ENCODE assay signal across 19 mouse cellular contexts in genomic region chr12:71484286-71484685, GRCm38 (mm10).
"Had no signal": no experiment of that assay in that cellular context is flagged by ENCODE, and none has a peak within 500 bp of the region (broad histone marks: within the 10 kb centered on the region; RNA-seq: fewer than 3 reads in every experiment).

No protein-coding gene starts in this region.

- DNase-seq: liver, postnatal 0 days; lung, embryonic 14.5 days; lung, postnatal 10 days; lung, postnatal 4 days; midbrain, embryonic 14.5 days; retina, postnatal 1 day; right cerebral cortex, adult 18-20 months; right cerebral cortex, postnatal 25 days; right cerebral cortex, postnatal 4 days; spleen, adult 18-20 months; thymus, adult 18-20 months; thymus, postnatal 14 days; thymus, postnatal 36 days had no signal

- H3K27me3 ChIP-seq: liver, embryonic 15.5 days; neural tube, embryonic 13.5 days; neural tube, embryonic 15.5 days had no signal

- H3K9me3 ChIP-seq: liver, embryonic 15.5 days; midbrain, embryonic 12.5 days; neural tube, embryonic 13.5 days; neural tube, embryonic 15.5 days had no signal

- H3K4me1 ChIP-seq: liver, embryonic 15.5 days had no signal

- H3K4me2 ChIP-seq: liver, embryonic 15.5 days; lung, embryonic 14.5 days; midbrain, embryonic 12.5 days; neural tube, embryonic 13.5 days; neural tube, embryonic 15.5 days had no signal

- H3K36me3 ChIP-seq: liver, embryonic 15.5 days; midbrain, embryonic 12.5 days; neural tube, embryonic 13.5 days; neural tube, embryonic 15.5 days had no signal

- H3K9ac ChIP-seq: liver, embryonic 15.5 days; liver, postnatal 0 days; lung, embryonic 14.5 days; midbrain, embryonic 12.5 days; neural tube, embryonic 13.5 days; neural tube, embryonic 15.5 days had no signal

- H3K4me3 ChIP-seq: liver, embryonic 15.5 days; midbrain, embryonic 12.5 days; myocyte; neural tube, embryonic 13.5 days; neural tube, embryonic 15.5 days had no signal

- ATAC-seq: liver, postnatal 0 days; midbrain, embryonic 16.5 days had no signal

- H3K27ac ChIP-seq: liver, embryonic 15.5 days; midbrain, embryonic 12.5 days; neural tube, embryonic 13.5 days; neural tube, embryonic 15.5 days had no signal
